Mouse (Mus musculus): ENCODE results near the gene Map2k6.

GRCm38 (mm10) chr11:110438700-110439296 lies 39.9 kb downstream of the Map2k6 start:
- TF ChIP-seq CTCF (IDR thresholded peaks at IDR 0.05; ENCODE audit: low read depth, low read length), result no peak
- TF ChIP-seq POLR2A (IDR thresholded peaks at IDR 0.05; ENCODE audit: extremely low read depth, insufficient read depth, low read length), result no peak

Data from liver, adult 2 months (tissue).